In the genomic region with DNA sequence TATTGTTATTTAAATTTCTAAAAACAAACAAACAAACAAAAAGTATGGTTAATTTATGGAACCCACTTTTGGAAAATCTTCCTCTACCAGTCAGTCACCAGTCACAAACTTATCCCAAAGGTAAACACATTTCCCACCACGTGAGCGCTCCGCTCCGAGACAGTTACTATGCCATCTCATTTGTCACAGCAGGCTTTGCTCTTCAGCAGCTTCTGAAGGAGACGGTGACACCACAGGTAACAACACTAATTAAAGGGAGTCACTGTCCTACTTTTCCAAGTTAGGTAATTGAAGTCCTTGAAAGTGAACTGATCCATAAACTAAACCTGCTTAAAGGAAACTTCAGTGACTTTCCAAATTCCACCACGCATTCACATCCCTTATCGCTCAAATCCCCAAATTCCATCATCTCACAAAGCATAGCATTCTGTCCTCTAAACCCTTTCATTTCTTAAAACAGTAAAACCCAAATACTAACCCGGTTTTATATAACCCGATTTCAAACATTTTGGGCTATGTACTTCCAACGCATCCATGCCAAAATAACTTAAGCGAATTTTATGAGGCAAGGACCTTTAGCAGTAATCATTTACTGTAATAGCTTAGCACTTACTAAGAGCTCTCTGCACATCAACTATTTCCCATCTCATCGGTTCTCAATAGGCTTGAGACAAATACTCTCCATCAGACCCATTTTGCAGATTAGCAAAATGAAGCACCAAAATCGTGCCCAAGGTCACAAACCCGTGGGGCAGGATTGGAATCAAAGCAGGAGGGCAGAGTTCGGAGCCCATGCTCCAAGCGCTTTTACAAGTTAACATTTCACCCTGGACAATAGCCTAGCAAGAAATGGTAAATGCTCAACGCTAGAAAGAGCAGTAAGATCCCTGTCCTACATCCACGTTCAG, we compare ENCODE assay signal across 8 mouse cellular contexts. TPM values are rescaled to one million over a fixed set of nuclear protein-coding genes. Genes with fewer than 3 reads are reported as not detected.
A peak's percentile ranks its signal among the peaks of the same experiment; 100 is the strongest.
DNase-seq lines count a peak whose midpoint lies in the region; ATAC-seq and TF ChIP-seq lines count a peak whose summit lies in the region.

No protein-coding gene starts in this region.

- H3K9ac ChIP-seq in lung, postnatal 0 days (replicated peaks; ENCODE audit: low read depth) = peak overlapping the region; percentile 98
- peak overlapping the region; percentile 98 for H3K9ac ChIP-seq in intestine, embryonic 14.5 days (ENCODE audit: low read length)
- H3K9ac ChIP-seq in midbrain, embryonic 16.5 days (ENCODE audit: low read depth, low read length) = peak overlapping the region; percentile 99

- no peak for TF ChIP-seq CTCF in lung, postnatal 0 days (IDR thresholded peaks at IDR 0.05)

- H3K4me1 ChIP-seq in lung, postnatal 0 days (ENCODE audit: insufficient read depth, low read depth, low read length) = peaks cover 7% of the 10 kb centered on the region; the same call in 1 of the 2 replicates
- peaks cover 13% of the 10 kb centered on the region for H3K4me1 ChIP-seq in intestine, embryonic 14.5 days (replicated peaks; ENCODE audit: control insufficient read depth, insufficient read depth, low read length)
- H3K4me1 ChIP-seq in midbrain, embryonic 16.5 days (ENCODE audit: control insufficient read depth, insufficient read depth, low read length) = peaks cover 35% of the 10 kb centered on the region

- no peaks in the 10 kb centered on the region for H3K27me3 ChIP-seq in lung, postnatal 0 days (replicated peaks; ENCODE audit: insufficient read depth, low read length)
- H3K27me3 ChIP-seq in intestine, embryonic 14.5 days (replicated peaks; ENCODE audit: control insufficient read depth, insufficient read depth, low read length) = no peaks in the 10 kb centered on the region
- no peaks in the 10 kb centered on the region for H3K27me3 ChIP-seq in midbrain, embryonic 16.5 days (ENCODE audit: control insufficient read depth, insufficient read depth, low read depth, low read length)

- H3K36me3 ChIP-seq in lung, postnatal 0 days (ENCODE audit: insufficient read depth, low read length) = no peaks in the 10 kb centered on the region
- H3K36me3 ChIP-seq in intestine, embryonic 14.5 days (ENCODE audit: control insufficient read depth, insufficient read depth, low read length) = no peaks in the 10 kb centered on the region
- no peaks in the 10 kb centered on the region for H3K36me3 ChIP-seq in midbrain, embryonic 16.5 days (ENCODE audit: control insufficient read depth, insufficient read depth, low read length)

- no peak for TF ChIP-seq EP300 in lung, postnatal 0 days (IDR thresholded peaks at IDR 0.05)

- no peak for DNase-seq in lung, postnatal 0 days (ENCODE audit: low spot score)
- no peak for DNase-seq in lung, postnatal 36 days
- peak; percentile 14 for DNase-seq in embryo, embryonic 9.5 days (ENCODE audit: extremely low spot score)
- DNase-seq in intestine, embryonic 14.5 days (ENCODE audit: low spot score) = no peak
- no peak for DNase-seq in layer of hippocampus, postnatal 36 days
- no peak for DNase-seq in adrenal gland, postnatal 4 days (ENCODE audit: low spot score in 2 of 2)
- DNase-seq in layer of hippocampus, adult 8-10 months (ENCODE audit: low spot score in 2 of 2) = no peak

- peak overlapping the region; percentile 98 for H3K4me3 ChIP-seq in lung, postnatal 0 days (ENCODE audit: low read depth, low read length)
- H3K4me3 ChIP-seq in intestine, embryonic 14.5 days (ENCODE audit: low read depth, low read length) = peak overlapping the region; percentile 68
- peak overlapping the region; percentile 90 for H3K4me3 ChIP-seq in midbrain, embryonic 16.5 days (ENCODE audit: low read depth, low read length)

- H3K27ac ChIP-seq in lung, postnatal 0 days (ENCODE audit: low read length) = peak overlapping the region; percentile 98
- H3K27ac ChIP-seq in intestine, embryonic 14.5 days (ENCODE audit: low read depth) = peak overlapping the region; percentile 97; the same call in 1 of the 2 replicates
- H3K27ac ChIP-seq in midbrain, embryonic 16.5 days (ENCODE audit: low read length) = peak overlapping the region; percentile 98

- H3K4me2 ChIP-seq in lung, postnatal 0 days (replicated peaks; ENCODE audit: low read depth, low read length) = peak overlapping the region; percentile 70
- H3K4me2 ChIP-seq in intestine, embryonic 14.5 days (ENCODE audit: low read length) = peak overlapping the region; percentile 59
- peak overlapping the region; percentile 87 for H3K4me2 ChIP-seq in midbrain, embryonic 16.5 days (ENCODE audit: low read length)

- no peaks in the 10 kb centered on the region for H3K9me3 ChIP-seq in lung, postnatal 0 days (ENCODE audit: low read length)
- H3K9me3 ChIP-seq in intestine, embryonic 14.5 days (ENCODE audit: control insufficient read depth, low read length) = no peaks in the 10 kb centered on the region
- no peaks in the 10 kb centered on the region for H3K9me3 ChIP-seq in midbrain, embryonic 16.5 days (replicated peaks; ENCODE audit: control insufficient read depth, low read length, poor library complexity, severe bottlenecking)

- WGBS in lung, postnatal 0 days = 4% methylated on average over 18 of the region's 18 CpGs
- 5% methylated on average over 18 of the region's 18 CpGs for WGBS in intestine, embryonic 14.5 days
- 4% methylated on average over 18 of the region's 18 CpGs for WGBS in midbrain, embryonic 16.5 days

- no peak for ATAC-seq in lung, postnatal 0 days
- no peak for ATAC-seq in intestine, embryonic 14.5 days (replicated peaks; ENCODE audit: low FRiP score, low TSS enrichment, low read depth)
- ATAC-seq in midbrain, embryonic 16.5 days = no peak; the same call in 1 of the 2 replicates

RNA-seq across cellular contexts. Expression of a gene that starts 0.9 kb away (rescaled TPM):
- 8.5 and 9.5 TPM in 2 replicates for polyA plus RNA-seq in lung, postnatal 0 days (2015; fragmentation: Nextera tagmentation; extraction: Ambion mirVana)
- polyA plus RNA-seq in intestine, embryonic 14.5 days (2014; fragmentation: Nextera tagmentation; extraction: Ambion mirVana) = 3.1 TPM in 2 replicates
- 5.5 and 6.8 TPM in 2 replicates for polyA plus RNA-seq in midbrain, embryonic 16.5 days (2015; fragmentation: Nextera tagmentation; extraction: Ambion mirVana)
- 1 to 10 TPM; 2.9 to 3.9 TPM for total RNA-seq in layer of hippocampus, postnatal 36 days (2021)
- total RNA-seq in adrenal gland, postnatal 4 days (2021) = 1 to 10 TPM; 4.2 to 5.2 TPM
- 1 to 10 TPM; 1.7 to 3.0 (median 2.3) TPM for total RNA-seq in layer of hippocampus, adult 8-10 months (2022)

RNA-seq across cellular contexts. Expression of a gene that starts 1.2 kb away (rescaled TPM):
- 43.3 and 50.3 TPM in 2 replicates for polyA plus RNA-seq in lung, postnatal 0 days (2015; fragmentation: Nextera tagmentation; extraction: Ambion mirVana)
- polyA plus RNA-seq in intestine, embryonic 14.5 days (2014; fragmentation: Nextera tagmentation; extraction: Ambion mirVana) = 39.2 and 39.4 TPM in 2 replicates
- 71.9 and 79.0 TPM in 2 replicates for polyA plus RNA-seq in midbrain, embryonic 16.5 days (2015; fragmentation: Nextera tagmentation; extraction: Ambion mirVana)
- total RNA-seq in layer of hippocampus, postnatal 36 days (2021) = 10 to 100 TPM; 31.6 to 34.0 TPM
- 10 to 100 TPM; 32.0 to 35.5 TPM for total RNA-seq in adrenal gland, postnatal 4 days (2021)
- total RNA-seq in layer of hippocampus, adult 8-10 months (2022) = 10 to 100 TPM; 29.2 to 34.0 (median 32.7) TPM
